Mouse (Mus musculus) neural tube, embryonic 11.5 days (tissue): ENCODE results near the gene Ddx51. TPM values are rescaled to one million over a fixed set of nuclear protein-coding genes. Genes with fewer than 3 reads are reported as not detected.

Experiments
- ATAC-seq: fragments of 200-750 bp; cut with Nextera tagmentation; 2 replicates; pipeline ENCODE4 v1.8.0; 2017; ENCODE audit warnings: moderate number of reproducible peaks, mild to moderate bottlenecking, moderate TSS enrichment, moderate library complexity; ENCODE audit not compliant: insufficient read depth, low FRiP score, low TSS enrichment
- DNase-seq: peaks from one replicate; pipeline ENCODE4 v3.0.0-alpha.2; 2015; ENCODE audit warnings: low spot score
- H3K27ac ChIP-seq: fragments of 300-500 bp; sonication (generic); 2 replicates; pipeline ENCODE4 v1.5.1; 2014; ENCODE audit warnings: low read depth, mild to moderate bottlenecking, low read length
- H3K27me3 ChIP-seq: fragments of 300-500 bp; sonication (generic); 2 replicates; pipeline ENCODE4 v1.6.1; 2014; ENCODE audit warnings: mild to moderate bottlenecking, low read length, mixed read lengths; ENCODE audit not compliant: control insufficient read depth, insufficient read depth
- H3K36me3 ChIP-seq: fragments of 300-500 bp; sonication (generic); 2 replicates; pipeline ENCODE4 v1.6.1; 2014; ENCODE audit warnings: mild to moderate bottlenecking, low read length, moderate library complexity, mixed read lengths; ENCODE audit not compliant: control insufficient read depth, insufficient read depth
- H3K4me1 ChIP-seq: fragments of 300-500 bp; sonication (generic); 2 replicates; pipeline ENCODE4 v1.6.1; 2014; ENCODE audit warnings: low read length, mixed read lengths; ENCODE audit not compliant: control insufficient read depth, insufficient read depth
- H3K4me2 ChIP-seq: fragments of 300-500 bp; sonication (generic); 2 replicates; pipeline ENCODE4 v1.6.1; 2014; ENCODE audit warnings: low read depth, mild to moderate bottlenecking, moderate library complexity
- H3K4me3 ChIP-seq: fragments of 300-500 bp; sonication (generic); 2 replicates; pipeline ENCODE4 v1.5.1; 2014; ENCODE audit warnings: low read depth, low read length
- H3K9ac ChIP-seq: fragments of 300-500 bp; sonication (generic); 2 replicates; pipeline ENCODE4 v1.6.1; 2014; ENCODE audit warnings: mild to moderate bottlenecking, low read length
- H3K9me3 ChIP-seq: fragments of 300-500 bp; sonication (generic); 2 replicates; pipeline ENCODE4 v1.6.1; 2016; ENCODE audit warnings: low read length; ENCODE audit not compliant: control insufficient read depth
- WGBS: fragments of 180-500 bp; shearing (Covaris S2); extraction: QIAGEN DNeasy Blood & Tissue Kit; methylation state at CpG from one replicate; pipeline ENCODE4 v1.1.7; 2014; 5-methylcytosine and 5-hydroxymethylcytosine counted together
- polyA plus RNA-seq: library from polyadenylated mRNA; unstranded; fragments of >200 nt; fragmentation: Nextera tagmentation; extraction: Ambion mirVana; gene quantifications from 2 replicates; pipeline ENCODE4 v1.2.1, GENCODE M21; 2014

Gene Ddx51
- polyA plus RNA-seq = 38.0 and 39.8 TPM in 2 replicates

DNA sequence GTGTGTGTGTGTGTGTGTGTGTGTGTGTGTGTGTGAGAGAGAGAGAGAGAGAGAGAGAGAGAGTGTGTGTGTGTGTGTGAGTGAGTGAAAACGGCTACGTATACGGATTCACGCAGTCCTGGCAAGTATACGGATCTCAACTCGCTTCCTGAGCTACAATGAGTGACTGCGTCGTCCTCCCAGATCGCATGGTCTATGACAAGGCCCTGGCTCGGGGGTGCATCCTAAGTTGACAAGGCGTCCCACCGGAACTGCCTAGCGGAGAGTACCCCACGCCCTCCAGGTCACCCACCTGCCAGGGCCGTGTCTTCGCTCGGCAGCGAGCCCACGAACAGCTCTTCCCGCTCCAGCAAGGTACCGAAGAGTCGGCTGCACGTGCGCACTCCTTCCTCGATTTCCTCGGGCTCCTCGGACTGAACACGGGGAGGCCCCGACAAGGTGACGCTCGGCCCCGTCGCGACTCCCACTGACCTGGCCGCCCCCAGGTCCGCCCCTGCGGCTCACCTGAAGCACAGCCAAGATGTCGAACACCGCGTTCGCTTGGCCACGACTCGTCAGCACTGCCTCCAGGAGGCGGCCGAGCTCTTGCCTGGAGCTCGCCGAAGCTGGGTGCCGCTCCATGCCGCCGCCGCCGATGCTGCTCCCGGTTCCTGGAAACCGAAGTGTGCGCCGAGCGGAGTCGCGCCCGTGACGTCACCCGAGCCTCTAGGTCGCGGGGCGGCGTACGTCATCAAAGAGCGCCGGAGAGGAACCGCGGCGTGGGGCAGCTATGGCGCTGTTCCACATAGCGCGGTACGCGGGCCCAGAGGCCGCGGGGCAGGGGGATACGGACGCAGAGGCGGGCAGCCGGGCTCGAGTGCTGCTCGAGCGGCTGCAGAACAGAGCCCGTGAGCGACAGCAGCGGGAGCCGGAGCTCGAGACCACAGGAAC lies at the start of gene Ddx51, which contains the start of gene Noc4l:
Gene Ddx51 (plus strand): TSS at position 733 of the 930 bp plus-strand sequence.
Gene Noc4l (minus strand): TSS at position 699 of the 930 bp plus-strand sequence.
- Histone ChIP-seq H3K9ac (peak within 1 kb of the TSS; percentile 81), H3K4me1 (peaks cover 6% of the 10 kb centered on the region), H3K4me3 (peak within 1 kb of the TSS; percentile 99), H3K9me3 (no peaks in the 10 kb centered on the region), H3K27me3 (no peaks in the 10 kb centered on the region), H3K36me3 (peaks cover 23% of the 10 kb centered on the region), H3K4me2 (peak within 1 kb of the TSS; percentile 87), H3K27ac (no peak within 1 kb of the TSS)
- under 1% methylated on average over 90 of the region's 91 CpGs for WGBS
- ATAC-seq (peak; percentile 77), DNase-seq (peak; percentile 97)

DNA sequence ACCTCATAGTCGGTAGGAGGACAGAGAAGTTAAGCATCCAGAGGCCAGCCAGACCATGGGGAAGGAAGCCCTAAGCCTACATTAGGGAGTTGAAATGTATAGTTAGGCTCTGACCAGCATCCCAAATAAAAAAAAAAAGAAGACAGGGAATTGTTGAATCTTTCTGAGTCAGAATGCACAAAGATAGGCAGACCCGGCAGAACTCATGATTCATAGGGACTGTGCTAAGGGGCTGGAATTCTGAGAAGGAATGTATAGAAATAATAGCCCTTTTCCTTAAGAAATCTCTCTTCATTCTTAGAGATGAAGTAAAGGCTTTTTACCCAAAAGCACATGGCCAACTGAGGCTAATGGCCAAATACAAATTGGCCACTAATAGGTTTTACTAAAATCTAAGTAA lies 48.9 kb upstream of the Ddx51 start:
- H3K27ac ChIP-seq = no peak overlapping the region
- no peaks in the 10 kb centered on the region for H3K9me3 ChIP-seq
- no peak overlapping the region for H3K4me3 ChIP-seq
- no peak for DNase-seq
- no peak for ATAC-seq
- no peak overlapping the region for H3K9ac ChIP-seq
- 87% methylated on average over 2 of the region's 2 CpGs for WGBS
- H3K27me3 ChIP-seq = no peaks in the 10 kb centered on the region
- H3K4me2 ChIP-seq = no peak overlapping the region
- no peaks in the 10 kb centered on the region for H3K36me3 ChIP-seq
- no peaks in the 10 kb centered on the region for H3K4me1 ChIP-seq

DNA sequence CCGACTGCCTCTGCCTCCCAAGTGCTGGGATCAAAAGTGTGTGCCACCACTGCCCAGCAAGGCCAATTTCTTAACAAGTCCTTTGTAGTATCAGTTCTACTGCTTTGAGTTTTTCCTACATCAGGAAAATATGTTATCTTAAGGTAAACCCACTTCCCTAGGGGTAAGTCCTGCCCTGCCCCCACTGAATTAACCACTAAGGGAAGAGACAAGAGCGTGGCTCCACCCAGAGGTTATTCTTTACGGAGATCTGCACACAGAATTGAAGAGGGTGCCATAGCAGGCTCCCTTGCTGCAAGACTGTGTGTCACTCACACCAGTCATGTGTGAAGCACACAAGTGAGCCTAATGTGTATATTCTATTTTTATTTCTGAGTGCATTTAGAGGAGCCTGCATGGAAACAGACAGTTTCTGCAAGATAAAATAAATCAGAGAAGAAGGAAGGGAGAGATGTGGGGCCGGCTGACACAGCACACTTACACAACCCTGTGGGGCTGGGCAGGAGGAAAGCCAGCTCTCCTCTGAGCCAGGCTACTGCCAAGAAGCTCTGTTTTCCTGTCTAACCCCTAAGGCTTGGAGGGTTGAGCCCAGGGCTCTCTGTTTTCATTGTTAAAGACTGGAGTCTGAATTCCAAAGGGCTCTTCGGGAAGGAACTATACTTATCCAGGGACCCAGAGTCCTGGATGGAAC lies 47.6 kb upstream of the Ddx51 start:
- no peaks in the 10 kb centered on the region for H3K4me1 ChIP-seq
- H3K4me3 ChIP-seq = no peak overlapping the region
- no peaks in the 10 kb centered on the region for H3K9me3 ChIP-seq
- ATAC-seq (no peak), DNase-seq (no peak)
- WGBS = 63% methylated on average over 5 of the region's 5 CpGs
- H3K27ac ChIP-seq = no peak overlapping the region
- H3K4me2 ChIP-seq = no peak overlapping the region
- no peak overlapping the region for H3K9ac ChIP-seq
- no peaks in the 10 kb centered on the region for H3K36me3 ChIP-seq
- H3K27me3 ChIP-seq = no peaks in the 10 kb centered on the region

DNA sequence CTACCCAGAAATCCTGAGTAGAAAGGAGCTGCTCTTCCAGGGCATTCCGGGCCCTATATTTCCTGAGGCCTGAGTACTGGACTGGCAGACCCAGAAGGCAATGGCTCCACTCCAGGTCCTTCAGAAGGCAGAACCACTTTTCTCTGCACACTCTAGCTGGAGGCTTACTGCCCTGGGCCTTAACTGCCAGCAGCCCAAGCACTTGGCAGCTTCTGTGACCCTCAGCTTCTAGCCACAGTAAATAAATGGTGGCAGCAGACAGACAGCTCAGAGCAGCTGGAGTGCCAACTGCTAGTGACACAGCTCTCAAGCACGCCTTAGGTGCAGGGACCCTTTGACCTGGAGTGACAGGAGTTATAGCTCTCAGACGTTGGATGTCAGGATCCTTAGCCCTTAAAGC lies 45.5 kb upstream of the Ddx51 start:
- no peak for ATAC-seq
- Histone ChIP-seq H3K4me1 (no peaks in the 10 kb centered on the region), H3K4me3 (no peak overlapping the region), H3K36me3 (no peaks in the 10 kb centered on the region), H3K9me3 (no peaks in the 10 kb centered on the region), H3K27ac (no peak overlapping the region), H3K4me2 (no peak overlapping the region), H3K9ac (no peak overlapping the region), H3K27me3 (no peaks in the 10 kb centered on the region)
- DNase-seq = no peak
- 66% methylated on average over 3 of the region's 3 CpGs for WGBS

DNA sequence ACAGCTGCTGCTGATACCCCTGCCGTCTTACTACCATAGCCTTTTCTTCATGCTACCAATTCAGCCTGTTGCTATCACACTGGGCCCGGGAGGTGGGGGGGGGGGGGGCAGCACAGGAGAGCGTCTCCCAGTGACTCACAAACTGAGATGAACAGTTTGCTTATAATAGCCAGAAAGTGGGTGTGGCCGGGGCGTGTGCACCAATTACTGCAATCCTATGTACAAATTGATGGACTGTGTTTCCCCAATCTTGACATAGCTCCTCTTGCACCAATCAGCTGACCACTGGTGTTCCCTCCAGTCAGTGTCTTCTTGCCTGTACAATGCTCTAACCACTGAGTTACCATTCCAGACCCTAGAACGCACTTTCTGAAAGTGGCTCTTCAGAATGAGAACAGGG lies 44.9 kb upstream of the Ddx51 start:
- Histone ChIP-seq H3K36me3 (no peaks in the 10 kb centered on the region), H3K27me3 (no peaks in the 10 kb centered on the region), H3K4me3 (no peak overlapping the region), H3K4me2 (no peak overlapping the region), H3K9me3 (no peaks in the 10 kb centered on the region), H3K4me1 (no peaks in the 10 kb centered on the region), H3K9ac (no peak overlapping the region), H3K27ac (no peak overlapping the region)
- ATAC-seq (no peak), DNase-seq (no peak)
- 85% methylated on average over 6 of the region's 6 CpGs for WGBS

DNA sequence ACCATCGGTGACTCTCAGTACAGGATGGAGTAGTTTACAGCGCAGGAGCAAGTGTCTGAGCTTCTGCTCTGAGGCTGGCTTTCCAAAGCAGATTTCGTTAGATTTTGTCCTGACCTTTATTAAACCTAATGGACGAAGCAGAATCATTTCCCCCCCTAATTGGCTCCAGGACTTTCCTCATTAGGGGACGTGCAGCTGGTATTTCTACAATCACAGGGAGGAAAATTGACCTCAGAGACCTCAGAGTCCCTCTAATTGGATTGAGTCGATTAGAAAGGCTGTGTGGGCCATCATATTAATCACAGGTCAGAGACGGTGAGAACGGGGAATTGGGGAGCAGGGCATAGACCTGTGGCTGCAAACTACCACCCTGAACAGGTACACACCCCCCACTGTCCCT lies 44.3 kb upstream of the Ddx51 start:
- Histone ChIP-seq H3K9me3 (no peaks in the 10 kb centered on the region), H3K27ac (no peak overlapping the region), H3K36me3 (no peaks in the 10 kb centered on the region), H3K4me1 (no peaks in the 10 kb centered on the region), H3K4me3 (no peak overlapping the region), H3K4me2 (no peak overlapping the region), H3K9ac (no peak overlapping the region), H3K27me3 (no peaks in the 10 kb centered on the region)
- DNase-seq = no peak
- WGBS = 77% methylated on average over 8 of the region's 8 CpGs
- no peak for ATAC-seq

DNA sequence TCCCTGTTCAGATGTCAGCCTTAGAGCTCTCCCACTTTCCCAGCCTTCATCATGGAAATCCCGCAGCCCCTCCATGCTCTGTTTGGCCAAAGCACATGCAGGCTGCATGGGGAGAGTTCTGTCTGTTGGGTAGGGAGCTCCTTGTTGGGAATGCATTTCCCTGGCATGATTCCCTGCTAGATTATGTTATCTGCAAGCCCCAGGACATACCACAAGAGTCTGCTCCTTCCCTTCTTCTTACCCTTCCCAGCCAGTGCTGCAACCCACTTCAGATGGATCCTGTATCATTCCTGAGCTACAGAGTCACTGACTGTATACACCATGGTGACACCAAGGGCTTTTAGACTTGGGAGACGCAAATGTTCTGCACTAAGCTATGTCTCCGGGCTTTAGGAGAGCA lies 43.8 kb upstream of the Ddx51 start:
- DNase-seq (no peak), ATAC-seq (no peak)
- H3K9me3 ChIP-seq = no peaks in the 10 kb centered on the region
- no peak overlapping the region for H3K4me2 ChIP-seq
- H3K9ac ChIP-seq = no peak overlapping the region
- no peak overlapping the region for H3K4me3 ChIP-seq
- H3K27ac ChIP-seq = no peak overlapping the region
- H3K4me1 ChIP-seq = no peaks in the 10 kb centered on the region
- H3K27me3 ChIP-seq = no peaks in the 10 kb centered on the region
- WGBS = 86% methylated on average over 3 of the region's 3 CpGs
- no peaks in the 10 kb centered on the region for H3K36me3 ChIP-seq

DNA sequence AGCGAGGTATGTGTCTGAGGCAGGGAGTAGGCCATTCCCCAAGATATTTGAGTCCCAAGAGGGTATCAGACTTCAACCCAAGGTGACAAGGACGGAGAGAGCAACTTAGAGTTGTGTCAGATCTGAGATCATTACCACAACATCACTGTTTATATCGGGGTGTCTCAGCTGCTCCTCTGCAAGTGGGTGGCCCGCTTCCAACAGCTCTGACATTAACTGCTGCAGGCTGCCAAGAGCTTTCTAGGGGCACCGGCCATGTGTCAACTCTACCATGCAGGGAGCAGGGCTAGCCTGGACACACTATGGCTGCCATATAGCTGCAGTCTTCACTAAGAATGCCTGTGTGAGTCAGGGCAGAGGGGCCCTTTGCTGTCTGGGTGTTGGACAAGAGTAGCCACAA lies 43.4 kb upstream of the Ddx51 start:
- H3K4me3 ChIP-seq = no peak overlapping the region
- 85% methylated on average over 5 of the region's 5 CpGs for WGBS
- DNase-seq (no peak), ATAC-seq (no peak)
- H3K9ac ChIP-seq = no peak overlapping the region
- no peaks in the 10 kb centered on the region for H3K27me3 ChIP-seq
- no peaks in the 10 kb centered on the region for H3K9me3 ChIP-seq
- H3K4me2 ChIP-seq = no peak overlapping the region
- H3K27ac ChIP-seq = no peak overlapping the region
- no peaks in the 10 kb centered on the region for H3K4me1 ChIP-seq
- H3K36me3 ChIP-seq = no peaks in the 10 kb centered on the region
